Mouse (Mus musculus): ENCODE data around the gene Mettl9. TPM values are rescaled to one million over a fixed set of nuclear protein-coding genes. Genes with fewer than 3 reads are reported as not detected.

Mettl9 gene
- total and polyA plus RNA-seq, 3 experiments = 30.3 to 90.8 (median 70.9) TPM

- no peak for DNase-seq (ENCODE audit: low spot score)
- H3K9me3 ChIP-seq (replicated peaks) = no peaks in the 10 kb centered on the region
- ATAC-seq (ENCODE audit: extremely low read depth, insufficient number of reproducible peaks, low FRiP score, poor library complexity, severe bottlenecking) = no peak
- peaks cover 11% of the 10 kb centered on the region for H3K36me3 ChIP-seq (replicated peaks)
- peaks cover 11% of the 10 kb centered on the region for H3K27me3 ChIP-seq (ENCODE audit: insufficient read depth, low read length)
- no peak for TF ChIP-seq CTCF (IDR thresholded peaks at IDR 0.05; ENCODE audit: low read depth, low read length)
- no peak for TF ChIP-seq GATA1 (IDR thresholded peaks at IDR 0.05; ENCODE audit: borderline replicate concordance, low read length)
- no peak for TF ChIP-seq GATA2 (IDR thresholded peaks at IDR 0.05; ENCODE audit: borderline replicate concordance, low read depth, low read length)
- TF ChIP-seq TAL1 (conservative IDR thresholded peaks at IDR 0.05; ENCODE audit: low read depth, low read length) = no peak
- TF ChIP-seq POLR2AphosphoS5 (IDR thresholded peaks at IDR 0.05; ENCODE audit: insufficient replicate concordance, low read depth, low read length) = no peak
- H3K4me3 ChIP-seq (ENCODE audit: low read depth, low read length) = no peak overlapping the region
- 0 out of 2 replicates have a peak, but pooled peaks cover under 1% of the 10 kb centered on the region for H3K4me1 ChIP-seq (ENCODE audit: insufficient read depth, low read depth, low read length)
Observed at GRCm38 (mm10) chr7:121082949-121083513, 48.8 kb downstream of the Mettl9 start.

- ATAC-seq (ENCODE audit: extremely low read depth, insufficient number of reproducible peaks, low FRiP score, poor library complexity, severe bottlenecking) = no peak
- Histone ChIP-seq H3K4me1 (ENCODE audit: insufficient read depth, low read depth, low read length) (0 out of 2 replicates have a peak, but pooled peaks cover 4% of the 10 kb centered on the region), H3K27me3 (ENCODE audit: insufficient read depth, low read length) (peaks cover 16% of the 10 kb centered on the region)
Observed at GRCm38 (mm10) chr7:121084840-121085453, 50.7 kb downstream of the Mettl9 start.

GRCm38 (mm10) chr7:121085500-121085899 lies 51.3 kb downstream of the Mettl9 start:
- Histone ChIP-seq H3K4me3 (ENCODE audit: low read depth, low read length) (no peak overlapping the region), H3K9me3 (replicated peaks) (no peaks in the 10 kb centered on the region), H3K4me1 (ENCODE audit: insufficient read depth, low read depth, low read length) (0 out of 2 replicates have a peak, but pooled peaks cover 4% of the 10 kb centered on the region), H3K36me3 (replicated peaks) (peaks cover 2% of the 10 kb centered on the region), H3K27me3 (ENCODE audit: insufficient read depth, low read length) (peaks cover 16% of the 10 kb centered on the region)
- DNase-seq (ENCODE audit: low spot score) (no peak), ATAC-seq (ENCODE audit: extremely low read depth, insufficient number of reproducible peaks, low FRiP score, poor library complexity, severe bottlenecking) (no peak)
- TF ChIP-seq GATA2 (IDR thresholded peaks at IDR 0.05; ENCODE audit: borderline replicate concordance, low read depth, low read length) (no peak), GATA1 (IDR thresholded peaks at IDR 0.05; ENCODE audit: borderline replicate concordance, low read length) (no peak), CTCF (IDR thresholded peaks at IDR 0.05; ENCODE audit: low read depth, low read length) (no peak), TAL1 (conservative IDR thresholded peaks at IDR 0.05; ENCODE audit: low read depth, low read length) (no peak), POLR2AphosphoS5 (IDR thresholded peaks at IDR 0.05; ENCODE audit: insufficient replicate concordance, low read depth, low read length) (no peak)

More at GRCm38 (mm10) chr7:121084840-121085453, 50.7 kb downstream of the Mettl9 start:
- H3K4me3 ChIP-seq (ENCODE audit: low read depth, low read length) = no peak overlapping the region
- no peaks in the 10 kb centered on the region for H3K9me3 ChIP-seq (replicated peaks)
- no peak for DNase-seq (ENCODE audit: low spot score)
- peaks cover 2% of the 10 kb centered on the region for H3K36me3 ChIP-seq (replicated peaks)
- TF ChIP-seq CTCF (IDR thresholded peaks at IDR 0.05; ENCODE audit: low read depth, low read length) (no peak), GATA2 (IDR thresholded peaks at IDR 0.05; ENCODE audit: borderline replicate concordance, low read depth, low read length) (no peak), POLR2AphosphoS5 (IDR thresholded peaks at IDR 0.05; ENCODE audit: insufficient replicate concordance, low read depth, low read length) (no peak), GATA1 (IDR thresholded peaks at IDR 0.05; ENCODE audit: borderline replicate concordance, low read length) (no peak), TAL1 (conservative IDR thresholded peaks at IDR 0.05; ENCODE audit: low read depth, low read length) (no peak)

GRCm38 (mm10) chr7:121088745-121089144 lies 54.5 kb downstream of the Mettl9 start:
- Histone ChIP-seq H3K4me1 (ENCODE audit: insufficient read depth, low read depth, low read length) (peaks cover 7% of the 10 kb centered on the region; the same call in 1 of the 2 replicates), H3K27me3 (ENCODE audit: insufficient read depth, low read length) (peaks cover 22% of the 10 kb centered on the region), H3K9me3 (replicated peaks) (no peaks in the 10 kb centered on the region), H3K4me3 (ENCODE audit: low read depth, low read length) (no peak overlapping the region), H3K36me3 (replicated peaks) (no peaks in the 10 kb centered on the region)
- TF ChIP-seq TAL1 (conservative IDR thresholded peaks at IDR 0.05; ENCODE audit: low read depth, low read length) (no peak), CTCF (IDR thresholded peaks at IDR 0.05; ENCODE audit: low read depth, low read length) (peak; percentile 9; the same call in 1 of the 2 replicates), GATA2 (IDR thresholded peaks at IDR 0.05; ENCODE audit: borderline replicate concordance, low read depth, low read length) (no peak), GATA1 (IDR thresholded peaks at IDR 0.05; ENCODE audit: borderline replicate concordance, low read length) (no peak), POLR2AphosphoS5 (IDR thresholded peaks at IDR 0.05; ENCODE audit: insufficient replicate concordance, low read depth, low read length) (no peak)
- DNase-seq (ENCODE audit: low spot score) = no peak
- no peak for ATAC-seq (ENCODE audit: extremely low read depth, insufficient number of reproducible peaks, low FRiP score, poor library complexity, severe bottlenecking)

GRCm38 (mm10) chr7:121090748-121091147 lies 56.5 kb downstream of the Mettl9 start:
- Histone ChIP-seq H3K4me1 (ENCODE audit: insufficient read depth, low read depth, low read length) (peaks cover 7% of the 10 kb centered on the region; the same call in 1 of the 2 replicates), H3K4me3 (ENCODE audit: low read depth, low read length) (no peak overlapping the region), H3K27me3 (ENCODE audit: insufficient read depth, low read length) (peaks cover 25% of the 10 kb centered on the region), H3K36me3 (replicated peaks) (no peaks in the 10 kb centered on the region), H3K9me3 (replicated peaks) (no peaks in the 10 kb centered on the region)
- no peak for DNase-seq (ENCODE audit: low spot score)
- no peak for ATAC-seq (ENCODE audit: extremely low read depth, insufficient number of reproducible peaks, low FRiP score, poor library complexity, severe bottlenecking)
- TF ChIP-seq CTCF (IDR thresholded peaks at IDR 0.05; ENCODE audit: low read depth, low read length) (no peak), TAL1 (conservative IDR thresholded peaks at IDR 0.05; ENCODE audit: low read depth, low read length) (no peak), GATA2 (IDR thresholded peaks at IDR 0.05; ENCODE audit: borderline replicate concordance, low read depth, low read length) (no peak), POLR2AphosphoS5 (IDR thresholded peaks at IDR 0.05; ENCODE audit: insufficient replicate concordance, low read depth, low read length) (no peak), GATA1 (IDR thresholded peaks at IDR 0.05; ENCODE audit: borderline replicate concordance, low read length) (no peak)

GRCm38 (mm10) chr7:121093026-121093425 lies 58.8 kb downstream of the Mettl9 start:
- DNase-seq (ENCODE audit: low spot score) (no peak), ATAC-seq (ENCODE audit: extremely low read depth, insufficient number of reproducible peaks, low FRiP score, poor library complexity, severe bottlenecking) (no peak)
- Histone ChIP-seq H3K4me1 (ENCODE audit: insufficient read depth, low read depth, low read length) (peaks cover 11% of the 10 kb centered on the region; the same call in 1 of the 2 replicates), H3K4me3 (ENCODE audit: low read depth, low read length) (no peak overlapping the region), H3K9me3 (replicated peaks) (no peaks in the 10 kb centered on the region), H3K27me3 (ENCODE audit: insufficient read depth, low read length) (peaks cover 18% of the 10 kb centered on the region), H3K36me3 (replicated peaks) (no peaks in the 10 kb centered on the region)
- TF ChIP-seq GATA2 (IDR thresholded peaks at IDR 0.05; ENCODE audit: borderline replicate concordance, low read depth, low read length) = no peak

All from G1E (cell line).